Mouse (Mus musculus): ENCODE results near the gene Ccnd2. TPM values are rescaled to one million over a fixed set of nuclear protein-coding genes. Genes with fewer than 3 reads are reported as not detected.
A peak's percentile ranks its signal among the peaks of the same experiment; 100 is the strongest.

The Ccnd2 gene
- 666 and 667 TPM in 2 replicates for polyA plus RNA-seq (2015; fragmentation: Nextera tagmentation; extraction: Ambion mirVana)

DNA sequence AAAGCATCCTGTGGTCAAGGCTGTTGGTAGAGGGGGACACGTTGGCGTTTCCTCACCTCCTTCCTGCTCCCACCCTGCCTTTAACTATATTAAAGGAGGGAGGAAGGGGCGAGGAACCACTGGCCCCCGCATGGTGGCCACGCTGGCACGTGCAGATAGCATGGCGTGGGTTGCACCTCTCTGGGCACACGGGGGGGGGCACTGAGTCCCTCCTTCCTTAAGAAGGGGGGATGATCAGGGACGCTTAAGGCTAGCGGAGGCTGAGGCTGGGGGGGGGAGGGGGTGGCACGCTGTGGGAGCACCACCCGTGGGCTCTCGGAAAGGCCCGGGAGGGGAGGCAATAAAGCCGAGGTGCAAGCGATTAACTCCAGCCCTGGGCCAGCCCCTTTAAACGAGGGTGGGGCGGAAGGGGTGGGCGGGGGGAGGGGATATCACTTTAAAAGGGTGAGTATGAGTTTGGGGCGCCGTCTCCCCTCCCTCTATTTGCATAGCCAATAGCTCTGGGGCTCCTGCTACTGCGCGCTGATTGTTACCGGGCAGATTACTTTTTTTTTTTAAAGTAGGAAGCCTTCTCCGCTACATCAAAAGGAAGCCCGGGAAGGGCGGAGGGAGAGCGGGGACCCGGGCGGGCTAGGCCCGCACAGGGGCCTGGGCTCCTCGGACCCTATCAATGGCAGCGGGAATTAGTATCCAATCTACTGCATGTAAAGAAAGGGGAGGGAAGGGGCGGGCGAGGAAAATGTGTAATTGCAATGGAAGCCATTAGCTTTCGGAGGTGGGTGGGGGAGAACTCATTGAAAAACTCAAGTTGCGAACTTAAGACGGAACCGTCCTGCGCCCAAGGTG lies at the start of gene Ccnd2:
TSS of gene Ccnd2 (minus strand) at position 88 of the 846 bp plus-strand sequence.
- H3K9ac ChIP-seq = peak within 1 kb of the TSS; percentile 56
- H3K27me3 ChIP-seq = peaks cover 9% of the 10 kb centered on the region; the same call in 1 of the 2 replicates
- H3K4me1 ChIP-seq = peaks cover 67% of the 10 kb centered on the region
- peak; percentile 75 for ATAC-seq (replicated peaks; ENCODE audit: low FRiP score)
- H3K4me2 ChIP-seq = peak within 1 kb of the TSS; percentile 91
- WGBS = under 1% methylated on average over 39 of the region's 40 CpGs
- H3K4me3 ChIP-seq (replicated peaks) = peak within 1 kb of the TSS; percentile 71
- H3K27ac ChIP-seq = peak within 1 kb of the TSS; percentile 95
- peaks cover under 1% of the 10 kb centered on the region; the same call in 1 of the 2 replicates for H3K36me3 ChIP-seq
- no peaks in the 10 kb centered on the region for H3K9me3 ChIP-seq (replicated peaks)

DNA sequence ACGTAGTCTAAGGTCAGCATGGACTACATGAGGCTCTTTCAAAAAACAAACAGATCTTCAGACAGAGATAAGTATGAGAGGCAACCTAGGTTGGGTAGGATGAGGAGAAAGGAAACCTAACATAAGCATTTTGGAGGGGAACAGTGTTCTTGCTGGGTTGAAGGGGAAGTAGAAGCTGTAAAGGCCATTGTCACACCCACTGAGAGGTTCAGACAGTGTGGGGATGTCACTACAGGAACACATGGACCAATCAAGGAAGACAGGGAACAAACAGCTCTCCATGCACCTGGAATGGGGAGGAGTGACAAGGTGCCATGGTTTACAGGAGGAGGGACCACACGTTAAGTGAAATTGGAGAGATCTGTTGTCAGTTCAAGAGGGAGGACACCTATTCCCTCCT lies 45.0 kb upstream of the Ccnd2 start:
- Histone ChIP-seq H3K36me3 (no peaks in the 10 kb centered on the region), H3K9ac (no peak overlapping the region), H3K9me3 (replicated peaks) (no peaks in the 10 kb centered on the region), H3K4me2 (no peak overlapping the region), H3K27me3 (no peaks in the 10 kb centered on the region), H3K4me3 (replicated peaks) (no peak overlapping the region), H3K27ac (no peak overlapping the region), H3K4me1 (no peaks in the 10 kb centered on the region)
- WGBS = 86% methylated on average over 2 of the region's 2 CpGs
- no peak for ATAC-seq (replicated peaks; ENCODE audit: low FRiP score)

GRCm38 (mm10) chr6:127181296-127181695 lies 29.3 kb upstream of the Ccnd2 start:
- ATAC-seq (replicated peaks; ENCODE audit: low FRiP score) = peak; percentile 44; the same call in 1 of the 2 replicates
- no peaks in the 10 kb centered on the region for H3K9me3 ChIP-seq (replicated peaks)
- H3K36me3 ChIP-seq = no peaks in the 10 kb centered on the region
- H3K9ac ChIP-seq = no peak overlapping the region
- no peak overlapping the region for H3K4me3 ChIP-seq (replicated peaks)
- no peak overlapping the region for H3K4me2 ChIP-seq
- H3K4me1 ChIP-seq = peaks cover 41% of the 10 kb centered on the region
- WGBS = 66% methylated on average over 12 of the region's 12 CpGs
- H3K27me3 ChIP-seq = no peaks in the 10 kb centered on the region
- H3K27ac ChIP-seq = no peak overlapping the region

GRCm38 (mm10) chr6:127179056-127179759 lies 27.2 kb upstream of the Ccnd2 start:
- no peak overlapping the region for H3K9ac ChIP-seq
- no peak overlapping the region for H3K4me2 ChIP-seq
- peaks cover 33% of the 10 kb centered on the region for H3K4me1 ChIP-seq
- no peaks in the 10 kb centered on the region for H3K9me3 ChIP-seq (replicated peaks)
- no peaks in the 10 kb centered on the region for H3K36me3 ChIP-seq
- no peaks in the 10 kb centered on the region for H3K27me3 ChIP-seq
- H3K27ac ChIP-seq = no peak overlapping the region
- 63% methylated on average over 12 of the region's 12 CpGs for WGBS
- no peak overlapping the region for H3K4me3 ChIP-seq (replicated peaks)
- ATAC-seq (replicated peaks; ENCODE audit: low FRiP score) = no peak

DNA sequence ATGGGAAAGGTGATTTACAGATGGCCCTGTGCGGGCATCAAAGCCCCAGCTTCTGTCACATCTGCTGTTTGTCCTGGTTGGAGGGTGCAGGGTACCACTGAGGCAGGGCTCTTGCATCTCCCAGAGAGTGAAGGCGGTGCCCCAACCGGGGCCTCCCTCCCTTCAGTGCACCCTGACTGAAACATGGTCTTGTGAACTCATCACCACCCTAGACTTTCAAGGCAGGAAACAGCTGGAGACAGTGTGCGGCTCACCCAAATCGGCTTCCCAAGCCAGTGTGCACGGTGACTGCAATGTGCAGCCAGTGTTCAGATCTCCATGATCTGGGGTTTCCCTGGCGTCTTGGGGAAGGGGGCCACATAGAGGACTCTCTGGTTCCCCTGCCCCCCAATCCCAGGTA lies 26.0 kb upstream of the Ccnd2 start:
- Histone ChIP-seq H3K9me3 (replicated peaks) (no peaks in the 10 kb centered on the region), H3K4me3 (replicated peaks) (no peak overlapping the region), H3K4me2 (no peak overlapping the region), H3K9ac (no peak overlapping the region), H3K36me3 (no peaks in the 10 kb centered on the region), H3K27ac (peak overlapping the region; percentile 58), H3K4me1 (peaks cover 31% of the 10 kb centered on the region), H3K27me3 (no peaks in the 10 kb centered on the region)
- 42% methylated on average over 7 of the region's 7 CpGs for WGBS
- 0 out of 2 replicates have a peak, but pooled peaks have one; percentile 12 for ATAC-seq (replicated peaks; ENCODE audit: low FRiP score)

DNA sequence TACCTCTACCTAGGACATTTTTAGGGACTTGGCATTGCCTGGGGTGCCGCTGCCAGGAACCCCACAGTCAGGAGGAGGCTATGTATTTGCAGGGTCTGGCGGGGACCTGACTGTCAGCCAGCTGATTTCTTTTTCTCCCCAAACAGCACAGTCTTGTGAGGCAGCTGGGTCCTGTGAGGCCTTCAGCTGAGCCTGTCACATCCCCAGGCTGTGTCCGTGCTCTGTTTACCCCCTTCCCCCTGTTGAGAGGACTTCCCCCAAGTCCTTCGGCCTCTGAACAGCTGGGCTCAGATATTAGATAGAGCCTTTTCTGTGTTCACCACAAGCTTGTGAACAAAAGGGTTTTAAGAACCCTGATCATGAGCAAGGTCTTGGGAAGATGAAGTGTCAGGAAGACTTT lies 25.4 kb upstream of the Ccnd2 start:
- Histone ChIP-seq H3K4me1 (peaks cover 31% of the 10 kb centered on the region), H3K9ac (no peak overlapping the region), H3K4me3 (replicated peaks) (no peak overlapping the region), H3K36me3 (no peaks in the 10 kb centered on the region), H3K9me3 (replicated peaks) (no peaks in the 10 kb centered on the region), H3K27ac (peak overlapping the region; percentile 58), H3K27me3 (no peaks in the 10 kb centered on the region), H3K4me2 (no peak overlapping the region)
- peak; percentile 24; the same call in 1 of the 2 replicates for ATAC-seq (replicated peaks; ENCODE audit: low FRiP score)
- WGBS = 36% methylated on average over 4 of the region's 4 CpGs

DNA sequence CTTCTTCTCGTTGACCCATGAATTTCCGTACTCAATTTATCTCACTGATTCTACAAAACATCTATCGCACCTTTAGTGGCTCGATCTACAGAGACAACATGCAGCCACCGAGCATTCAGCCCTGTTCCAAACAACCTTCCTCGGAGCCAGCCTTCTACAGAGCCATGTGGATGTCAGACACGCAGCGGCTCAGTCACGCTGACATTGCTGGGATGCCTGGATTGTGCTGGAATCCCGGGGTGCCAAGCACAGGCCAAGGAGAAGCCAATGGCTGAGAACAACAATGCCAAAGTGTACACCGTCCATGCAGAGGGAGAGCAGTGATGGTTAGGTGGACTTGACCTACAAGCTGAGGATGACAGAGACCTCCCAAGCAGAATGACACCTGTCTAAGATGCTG lies 20.5 kb upstream of the Ccnd2 start:
- Histone ChIP-seq H3K9me3 (replicated peaks) (no peaks in the 10 kb centered on the region), H3K9ac (no peak overlapping the region), H3K4me3 (replicated peaks) (no peak overlapping the region), H3K27me3 (no peaks in the 10 kb centered on the region), H3K4me2 (no peak overlapping the region), H3K36me3 (no peaks in the 10 kb centered on the region), H3K4me1 (peaks cover 16% of the 10 kb centered on the region), H3K27ac (no peak overlapping the region)
- ATAC-seq (replicated peaks; ENCODE audit: low FRiP score) = no peak
- WGBS = 88% methylated on average over 11 of the region's 11 CpGs

DNA sequence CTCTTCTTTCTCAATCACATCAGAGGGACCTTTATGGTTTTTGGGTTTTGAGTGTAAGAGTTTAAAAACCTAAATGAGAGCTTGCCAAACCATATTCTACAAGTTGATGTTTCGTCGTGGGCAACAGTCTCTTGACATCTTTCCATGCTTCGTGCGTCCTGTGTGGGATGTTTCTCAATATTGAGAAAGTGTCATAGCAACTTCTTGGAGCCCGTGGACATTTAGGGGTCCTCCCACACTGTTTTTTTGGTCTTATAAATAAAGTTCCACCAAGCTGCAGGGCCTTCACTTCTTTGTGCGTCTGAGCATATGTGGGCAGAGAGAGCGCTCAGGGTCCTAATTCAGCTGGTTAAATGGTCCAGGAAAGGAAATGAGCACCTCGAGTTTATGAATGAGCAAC lies 18.7 kb upstream of the Ccnd2 start:
- Histone ChIP-seq H3K9ac (no peak overlapping the region), H3K4me2 (no peak overlapping the region), H3K36me3 (no peaks in the 10 kb centered on the region), H3K27ac (no peak overlapping the region), H3K9me3 (replicated peaks) (no peaks in the 10 kb centered on the region), H3K27me3 (no peaks in the 10 kb centered on the region), H3K4me1 (no peaks in the 10 kb centered on the region), H3K4me3 (replicated peaks) (no peak overlapping the region)
- 82% methylated on average over 8 of the region's 8 CpGs for WGBS
- ATAC-seq (replicated peaks; ENCODE audit: low FRiP score) = no peak

- no peaks in the 10 kb centered on the region for H3K36me3 ChIP-seq
- H3K4me2 ChIP-seq = no peak overlapping the region
- no peak for ATAC-seq (replicated peaks; ENCODE audit: low FRiP score)
- H3K27ac ChIP-seq = no peak overlapping the region
- no peaks in the 10 kb centered on the region for H3K27me3 ChIP-seq
- no peak overlapping the region for H3K4me3 ChIP-seq (replicated peaks)
- H3K9ac ChIP-seq = no peak overlapping the region
- WGBS = 58% methylated on average over 4 of the region's 4 CpGs
- no peaks in the 10 kb centered on the region for H3K4me1 ChIP-seq
- H3K9me3 ChIP-seq (replicated peaks) = no peaks in the 10 kb centered on the region
Observed at GRCm38 (mm10) chr6:127165663-127166062, 13.7 kb upstream of the Ccnd2 start.

DNA sequence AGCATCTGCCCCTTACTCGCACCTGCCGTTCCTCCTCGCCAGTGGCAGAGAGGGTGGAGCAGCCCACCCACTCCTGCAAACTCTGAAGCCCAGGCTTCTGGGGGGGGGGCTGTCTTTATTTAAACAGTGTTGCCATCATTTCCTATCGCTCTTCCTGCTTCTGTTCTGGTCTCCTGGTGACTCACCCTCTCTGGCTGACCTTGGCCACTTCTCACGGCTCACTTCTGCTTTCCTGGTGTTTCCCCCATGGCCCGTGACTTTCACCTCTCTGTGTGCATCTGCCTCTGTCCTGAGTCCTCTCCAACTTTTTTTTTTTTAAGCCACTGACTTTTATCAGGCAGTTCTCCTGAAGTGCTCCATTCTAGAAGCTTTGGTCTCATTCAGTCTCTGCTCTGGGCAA lies 10.8 kb upstream of the Ccnd2 start:
- Histone ChIP-seq H3K4me3 (replicated peaks) (no peak overlapping the region), H3K27me3 (peaks cover 7% of the 10 kb centered on the region; the same call in 1 of the 2 replicates), H3K9ac (no peak overlapping the region), H3K9me3 (replicated peaks) (no peaks in the 10 kb centered on the region), H3K4me1 (no peaks in the 10 kb centered on the region), H3K4me2 (no peak overlapping the region), H3K27ac (no peak overlapping the region), H3K36me3 (no peaks in the 10 kb centered on the region)
- WGBS = 42% methylated on average over 6 of the region's 6 CpGs
- ATAC-seq (replicated peaks; ENCODE audit: low FRiP score) = no peak; the same call in 1 of the 2 replicates

GRCm38 (mm10) chr6:127157321-127157720 lies 5.3 kb upstream of the Ccnd2 start:
- Histone ChIP-seq H3K4me2 (no peak overlapping the region), H3K27me3 (peaks cover 20% of the 10 kb centered on the region), H3K9ac (no peak overlapping the region), H3K4me1 (peaks cover 34% of the 10 kb centered on the region), H3K9me3 (replicated peaks) (no peaks in the 10 kb centered on the region), H3K4me3 (replicated peaks) (no peak overlapping the region), H3K36me3 (no peaks in the 10 kb centered on the region), H3K27ac (no peak overlapping the region)
- ATAC-seq (replicated peaks; ENCODE audit: low FRiP score) = no peak
- 60% methylated on average over 1 of the region's 1 CpGs for WGBS

DNA sequence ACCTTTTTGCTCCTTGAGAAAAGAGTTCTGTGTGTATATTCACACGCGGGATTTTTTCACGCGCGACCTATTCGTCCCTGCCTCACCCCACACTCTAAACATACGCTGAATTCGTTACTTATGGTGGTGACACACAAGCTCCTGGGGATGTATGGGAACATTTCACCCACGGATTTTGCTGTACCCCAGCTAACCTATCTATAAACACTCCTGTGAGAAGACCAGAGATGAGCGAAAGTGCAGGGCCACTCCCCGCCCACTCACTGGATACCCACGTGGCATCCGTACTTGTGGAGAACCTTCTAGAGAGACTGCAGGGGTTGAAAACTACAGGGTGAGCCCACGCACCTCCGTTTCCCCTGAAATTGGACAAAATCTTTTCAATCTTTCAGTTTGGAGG lies 3.5 kb upstream of the Ccnd2 start:
- peak overlapping the region; percentile 56; the same call in 1 of the 2 replicates for H3K9ac ChIP-seq
- H3K4me3 ChIP-seq (replicated peaks) = peak overlapping the region; percentile 71
- H3K27ac ChIP-seq = peak overlapping the region; percentile 95; the same call in 1 of the 2 replicates
- under 1% methylated on average over 15 of the region's 15 CpGs for WGBS
- no peak for ATAC-seq (replicated peaks; ENCODE audit: low FRiP score)
- peak overlapping the region; percentile 91 for H3K4me2 ChIP-seq
- no peaks in the 10 kb centered on the region for H3K36me3 ChIP-seq
- no peaks in the 10 kb centered on the region for H3K9me3 ChIP-seq (replicated peaks)
- H3K4me1 ChIP-seq = peaks cover 48% of the 10 kb centered on the region
- peaks cover 20% of the 10 kb centered on the region for H3K27me3 ChIP-seq
